Mouse (Mus musculus) monocyte, adult 5-6 weeks (primary cell): ENCODE results near the gene Galnt10. TPM values are rescaled to one million over a fixed set of nuclear protein-coding genes. Genes with fewer than 3 reads are reported as not detected.
A peak's percentile ranks its signal among the peaks of the same experiment; 100 is the strongest.

Experiments
- ATAC-seq: fragments of 153-309, 156-312 bp; replicated peaks from 2 replicates; pipeline ENCODE4 v1.8.0; 2017; ENCODE audit warnings: mild to moderate bottlenecking; ENCODE audit not compliant: low TSS enrichment, insufficient number of reproducible peaks, severe bottlenecking, poor library complexity, low FRiP score
- total RNA-seq: library from RNA; stranded (forward); fragments of 200-1000, 200-491, 200-594 nt; gene quantifications from 3 replicates; pipeline ENCODE4 v1.2.3, GENCODE M21; 2017

Gene Galnt10
- total RNA-seq, 1 experiment from 2014 or later = 21.5 TPM

GRCm38 (mm10) chr11:57761347-57761746 lies 116.1 kb downstream of the Galnt10 start:
- ATAC-seq = no peak

DNA sequence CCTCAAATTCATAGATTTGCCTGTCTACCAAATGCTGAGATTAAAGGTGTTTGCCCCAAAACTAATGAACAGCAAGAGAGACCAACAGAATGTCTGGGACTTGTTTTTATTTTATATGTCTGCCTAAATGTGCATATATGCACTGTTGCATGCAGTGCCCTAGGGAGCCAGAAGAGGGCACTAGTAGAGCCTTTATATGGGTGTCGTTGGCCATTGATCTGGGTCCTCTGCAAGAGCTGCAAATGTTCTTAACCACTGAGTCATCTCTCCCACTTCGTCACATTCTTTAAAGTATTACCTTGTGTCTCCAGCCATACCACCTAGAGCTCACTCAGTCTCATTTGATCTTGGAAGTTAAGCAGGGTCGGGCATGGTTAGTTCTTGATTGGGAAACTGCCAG lies 118.9 kb downstream of the Galnt10 start:
- no peak for ATAC-seq

- no peak for ATAC-seq
Observed at GRCm38 (mm10) chr11:57766617-57767016, 121.4 kb downstream of the Galnt10 start.

GRCm38 (mm10) chr11:57767171-57767570 lies 121.9 kb downstream of the Galnt10 start:
- ATAC-seq = no peak

DNA sequence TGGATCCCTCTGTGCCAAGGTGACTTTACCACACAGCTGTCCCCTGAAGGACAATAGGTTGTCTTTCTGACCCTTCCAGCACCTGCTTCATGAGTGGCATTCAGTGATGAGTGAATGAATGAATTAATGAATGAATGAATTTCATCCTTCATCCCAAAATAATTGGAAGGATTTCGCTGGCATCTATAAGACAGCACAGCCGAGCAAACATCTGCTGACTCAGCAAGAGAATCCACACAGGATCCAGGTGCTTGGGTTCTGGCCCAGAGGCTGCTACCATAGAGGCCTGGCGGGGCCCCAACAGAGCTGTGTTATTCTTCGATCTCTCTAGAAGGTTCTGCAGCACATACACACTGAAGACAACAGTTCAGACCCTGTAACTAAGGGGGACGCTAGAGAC lies 125.5 kb downstream of the Galnt10 start:
- no peak for ATAC-seq

- ATAC-seq = no peak
Observed at GRCm38 (mm10) chr11:57771676-57772075, 126.4 kb downstream of the Galnt10 start.

DNA sequence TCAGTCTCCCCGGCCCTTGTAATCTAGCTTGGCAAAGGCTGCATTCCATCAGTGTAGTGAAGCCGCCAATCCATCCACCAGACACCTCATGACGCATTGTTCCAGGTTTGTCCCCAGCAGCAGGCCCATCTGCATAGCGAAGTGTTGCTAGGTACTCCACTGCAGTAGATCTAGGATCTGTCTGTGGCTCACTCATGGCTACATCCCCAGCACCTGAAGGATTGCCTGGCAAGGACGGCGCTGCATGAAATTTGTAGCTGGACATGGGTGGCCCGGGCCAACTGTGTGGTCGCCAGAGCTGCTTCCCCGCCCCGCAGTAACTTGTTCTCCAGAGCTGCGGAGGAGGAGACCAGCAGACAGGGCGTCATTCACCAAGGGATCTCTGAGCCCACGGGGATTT lies 128.2 kb downstream of the Galnt10 start:
- no peak for ATAC-seq

DNA sequence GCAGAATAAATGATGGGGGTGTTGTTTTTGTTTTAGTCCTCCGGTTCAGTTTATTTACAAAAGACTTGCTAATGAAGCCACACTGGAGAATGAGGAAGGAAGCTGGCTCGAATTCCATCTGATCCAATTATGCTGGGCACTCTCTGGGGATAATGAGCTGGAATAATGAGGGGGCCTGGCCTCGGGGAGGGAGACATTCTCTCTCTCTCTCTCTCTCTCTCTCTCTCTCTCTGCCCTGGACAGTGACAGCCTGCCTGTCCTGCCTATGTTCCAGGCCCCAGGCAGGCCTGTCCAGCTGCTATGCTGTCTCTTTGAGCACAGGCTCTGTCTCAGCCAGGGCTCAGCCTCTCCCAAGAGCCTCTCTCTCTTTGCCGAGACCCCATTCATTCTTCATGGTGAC lies 128.7 kb downstream of the Galnt10 start:
- ATAC-seq = no peak

GRCm38 (mm10) chr11:57775868-57776267 lies 130.6 kb downstream of the Galnt10 start:
- no peak for ATAC-seq

DNA sequence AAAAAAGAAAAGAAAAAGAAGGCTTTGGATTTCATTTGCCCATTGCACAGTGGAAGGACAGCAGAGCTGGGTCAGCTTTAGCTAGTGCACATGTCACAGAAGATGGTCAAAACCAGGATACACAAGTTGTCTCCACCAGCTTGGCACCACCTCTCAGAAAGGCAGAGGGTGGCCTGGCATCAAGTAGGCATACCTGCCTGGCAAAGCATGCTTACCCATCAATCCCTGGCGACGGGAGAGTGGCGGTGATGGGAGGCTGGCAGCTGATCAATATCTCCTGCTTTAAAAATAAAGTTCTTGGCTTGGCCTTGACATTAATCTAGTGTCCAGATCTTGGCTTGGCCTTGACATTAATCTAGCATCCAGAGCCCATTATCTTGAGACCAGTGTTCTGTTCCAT lies 131.3 kb downstream of the Galnt10 start:
- no peak for ATAC-seq

DNA sequence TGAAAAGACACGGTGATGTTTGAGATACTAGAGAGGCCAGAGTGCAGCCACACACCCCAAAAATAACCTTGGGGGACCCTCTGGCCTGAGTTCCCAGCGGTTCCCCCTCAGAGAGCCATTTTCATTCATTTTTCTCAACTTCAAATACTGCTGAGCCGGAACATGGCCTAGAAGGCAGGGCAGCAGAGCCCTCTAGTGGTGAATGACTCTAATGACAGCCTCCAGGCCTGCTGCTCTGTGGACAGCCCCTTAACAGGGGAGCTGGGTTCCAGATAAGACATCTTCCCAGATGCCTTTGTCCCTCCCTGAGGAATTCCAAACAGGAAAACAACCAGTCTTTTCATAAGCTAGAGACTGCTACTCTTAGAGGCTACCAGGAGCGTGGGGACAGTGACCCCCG lies 133.1 kb downstream of the Galnt10 start:
- ATAC-seq = peak; percentile 58; the same call in 1 of the 2 replicates

GRCm38 (mm10) chr11:57779824-57780223 lies 134.6 kb downstream of the Galnt10 start:
- no peak for ATAC-seq

- ATAC-seq = no peak
Observed at GRCm38 (mm10) chr11:57786616-57787418, 141.6 kb downstream of the Galnt10 start.

DNA sequence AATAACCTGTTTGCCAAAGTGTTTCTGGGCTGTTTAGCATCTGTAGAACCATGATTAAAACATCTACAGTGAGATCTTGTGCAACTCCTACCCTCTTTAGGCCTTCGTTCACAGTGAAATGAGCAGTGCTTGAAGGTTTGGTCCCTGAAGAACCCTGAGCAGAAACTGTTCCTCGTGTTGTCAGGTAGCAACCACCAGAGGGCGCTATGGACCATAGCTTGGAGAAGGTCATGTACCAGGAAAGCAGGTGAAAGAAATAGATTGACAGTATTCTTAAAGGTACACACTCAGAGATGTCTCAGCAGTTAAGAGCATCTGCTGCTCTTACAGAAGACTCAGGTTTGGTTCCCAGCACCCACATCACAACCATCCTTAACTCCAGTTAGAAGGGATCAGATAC lies 142.7 kb downstream of the Galnt10 start:
- peak; percentile 61 for ATAC-seq

DNA sequence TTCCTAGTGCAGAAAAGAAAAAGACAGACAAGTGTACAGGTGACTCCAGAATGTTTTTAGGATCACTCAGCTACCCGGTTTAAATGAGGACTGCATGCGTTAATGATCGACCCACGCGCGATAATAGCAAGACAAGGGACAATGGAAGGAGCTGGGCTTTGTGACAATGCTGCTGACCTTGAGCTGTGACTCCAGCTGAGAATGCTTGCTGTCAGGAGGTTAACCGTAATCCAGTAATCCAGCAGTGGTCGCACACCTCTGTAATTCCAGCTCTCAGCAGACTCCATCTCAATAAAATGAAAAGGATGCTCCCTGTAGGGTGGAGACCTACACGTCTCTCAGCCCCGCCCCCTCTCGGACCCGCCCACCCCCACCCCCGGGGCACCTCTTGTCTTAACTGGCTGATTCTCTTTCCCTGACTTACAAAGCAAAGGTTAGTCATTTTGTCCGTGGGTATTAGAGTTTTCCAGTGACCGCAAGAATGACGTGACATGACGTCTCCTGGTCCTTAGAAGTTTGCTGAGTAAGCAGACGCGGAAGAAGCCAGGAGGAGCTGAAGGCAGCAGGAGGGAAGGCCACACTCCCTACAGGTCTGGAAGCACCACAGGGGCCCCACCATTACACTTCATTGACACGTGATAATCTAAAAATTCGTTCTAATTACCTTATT lies 145.8 kb downstream of the Galnt10 start:
- no peak for ATAC-seq

GRCm38 (mm10) chr11:57795086-57795485 lies 149.8 kb downstream of the Galnt10 start:
- ATAC-seq = no peak

GRCm38 (mm10) chr11:57797828-57798227 lies 152.6 kb downstream of the Galnt10 start:
- no peak for ATAC-seq

DNA sequence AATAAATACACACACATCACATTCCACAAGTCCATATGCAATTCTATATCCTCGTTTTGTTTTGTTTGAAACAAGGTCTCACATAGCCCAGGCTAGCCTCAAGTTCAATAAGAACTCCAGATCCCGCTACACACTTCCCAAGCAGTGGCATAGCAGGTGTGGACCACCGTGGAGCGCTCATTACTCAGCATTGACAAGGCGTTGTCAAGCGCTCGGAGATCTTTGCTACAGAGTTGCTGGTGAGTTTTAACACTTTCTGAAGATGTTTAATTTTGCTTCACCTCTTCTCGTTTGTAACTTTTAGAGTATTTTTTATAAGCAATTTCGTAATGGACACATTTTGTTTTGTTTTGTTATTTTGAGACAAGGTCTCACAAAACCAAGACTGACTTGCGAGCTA lies 154.2 kb downstream of the Galnt10 start:
- no peak for ATAC-seq

GRCm38 (mm10) chr11:57800266-57800951 lies 155.2 kb downstream of the Galnt10 start:
- peak; percentile 8; the same call in 1 of the 2 replicates for ATAC-seq
